Mouse (Mus musculus): Measurements from ENCODE around the gene Csmd2. TPM values are rescaled to one million over a fixed set of nuclear protein-coding genes. Genes with fewer than 3 reads are reported as not detected.

Gene Csmd2
- polyA plus RNA-seq, 1 experiment from 2014 or later = 0.09 TPM

DNA sequence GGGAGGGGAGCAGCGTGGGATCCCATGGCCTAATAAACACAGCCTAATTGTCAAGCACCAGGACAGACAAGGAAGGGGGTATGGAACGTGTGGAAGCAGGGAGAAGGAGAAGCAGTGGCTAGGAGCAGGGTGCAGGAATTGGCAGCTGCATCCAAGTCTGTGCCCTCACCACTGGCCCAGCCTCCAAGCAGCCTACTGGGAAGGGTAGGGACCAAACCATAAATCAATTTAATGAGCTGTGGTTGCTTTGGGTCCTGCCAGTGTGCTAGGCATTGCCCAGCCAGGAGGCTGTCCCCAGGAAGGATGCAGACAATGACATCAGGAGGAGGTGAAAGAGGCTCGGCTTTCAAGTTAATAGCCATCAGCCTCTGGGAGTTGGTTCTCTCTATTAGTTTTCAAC, 100.0 kb downstream of the Csmd2 start:
- no peak for ATAC-seq (ENCODE audit: low read depth)
- no peak overlapping the region for H3K9ac ChIP-seq (ENCODE audit: low read length)
- no peak overlapping the region for H3K4me2 ChIP-seq (ENCODE audit: low read depth, low read length)
- no peaks in the 10 kb centered on the region for H3K36me3 ChIP-seq (ENCODE audit: control insufficient read depth, insufficient read depth, low read length)
- no peaks in the 10 kb centered on the region for H3K9me3 ChIP-seq (ENCODE audit: control insufficient read depth, low read length)
- H3K4me3 ChIP-seq (ENCODE audit: low read length) = no peak overlapping the region
- H3K27ac ChIP-seq (ENCODE audit: low read length) = no peak overlapping the region
- no peaks in the 10 kb centered on the region for H3K27me3 ChIP-seq (ENCODE audit: control insufficient read depth, insufficient read depth, low read depth, low read length)
- 54% methylated on average over 3 of the region's 3 CpGs for WGBS
- H3K4me1 ChIP-seq (replicated peaks; ENCODE audit: control insufficient read depth, insufficient read depth, low read length) = no peaks in the 10 kb centered on the region

DNA sequence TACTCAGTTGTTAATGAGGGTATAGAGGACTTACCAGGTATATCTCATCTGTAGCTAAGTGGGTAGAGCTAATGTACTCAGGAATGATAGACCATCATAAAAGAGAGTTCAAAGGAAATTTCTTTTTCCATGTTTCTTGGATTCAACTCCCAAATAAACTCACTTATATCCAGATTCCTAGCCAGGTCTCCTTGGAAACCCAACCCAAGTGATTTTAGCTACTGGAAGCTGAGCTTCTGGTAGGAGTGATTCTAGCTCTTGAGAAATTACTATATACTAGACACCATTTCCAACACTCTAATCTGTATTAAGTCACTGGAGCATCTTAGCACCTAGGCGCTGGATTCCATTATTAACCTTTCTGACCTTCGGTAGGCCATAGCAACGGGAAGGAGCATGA, 100.6 kb downstream of the Csmd2 start:
- WGBS = 62% methylated on average over 3 of the region's 3 CpGs
- Histone ChIP-seq H3K4me2 (ENCODE audit: low read depth, low read length) (no peak overlapping the region), H3K27ac (ENCODE audit: low read length) (no peak overlapping the region), H3K4me1 (replicated peaks; ENCODE audit: control insufficient read depth, insufficient read depth, low read length) (no peaks in the 10 kb centered on the region), H3K4me3 (ENCODE audit: low read length) (no peak overlapping the region), H3K9ac (ENCODE audit: low read length) (no peak overlapping the region), H3K27me3 (ENCODE audit: control insufficient read depth, insufficient read depth, low read depth, low read length) (no peaks in the 10 kb centered on the region), H3K36me3 (ENCODE audit: control insufficient read depth, insufficient read depth, low read length) (no peaks in the 10 kb centered on the region), H3K9me3 (ENCODE audit: control insufficient read depth, low read length) (no peaks in the 10 kb centered on the region)
- no peak for ATAC-seq (ENCODE audit: low read depth)

DNA sequence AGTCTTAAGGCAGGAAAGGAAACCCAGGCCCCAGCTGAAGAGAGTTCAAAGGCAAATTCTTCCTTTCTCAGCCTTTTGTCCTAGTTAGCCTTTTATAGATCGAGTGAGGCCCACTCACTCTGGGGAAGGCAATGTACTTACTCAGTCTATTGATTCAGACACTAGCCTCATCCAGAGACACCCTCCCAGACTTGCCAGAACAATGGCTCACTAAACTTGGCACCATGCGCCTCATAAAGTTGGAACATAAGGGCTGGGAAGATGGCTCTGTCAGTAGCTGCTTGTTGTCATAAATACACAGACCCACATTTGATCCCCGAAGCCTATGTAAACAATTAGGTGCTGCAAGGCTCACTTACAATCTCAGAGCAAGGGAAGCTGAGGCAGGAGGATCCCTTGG, 104.3 kb downstream of the Csmd2 start:
- Histone ChIP-seq H3K36me3 (ENCODE audit: control insufficient read depth, insufficient read depth, low read length) (no peaks in the 10 kb centered on the region), H3K27me3 (ENCODE audit: control insufficient read depth, insufficient read depth, low read depth, low read length) (no peaks in the 10 kb centered on the region), H3K9me3 (ENCODE audit: control insufficient read depth, low read length) (no peaks in the 10 kb centered on the region), H3K4me1 (replicated peaks; ENCODE audit: control insufficient read depth, insufficient read depth, low read length) (no peaks in the 10 kb centered on the region), H3K27ac (ENCODE audit: low read length) (no peak overlapping the region), H3K9ac (ENCODE audit: low read length) (no peak overlapping the region), H3K4me2 (ENCODE audit: low read depth, low read length) (no peak overlapping the region), H3K4me3 (ENCODE audit: low read length) (no peak overlapping the region)
- WGBS = 69% methylated on average over 3 of the region's 3 CpGs
- ATAC-seq (ENCODE audit: low read depth) = no peak

DNA sequence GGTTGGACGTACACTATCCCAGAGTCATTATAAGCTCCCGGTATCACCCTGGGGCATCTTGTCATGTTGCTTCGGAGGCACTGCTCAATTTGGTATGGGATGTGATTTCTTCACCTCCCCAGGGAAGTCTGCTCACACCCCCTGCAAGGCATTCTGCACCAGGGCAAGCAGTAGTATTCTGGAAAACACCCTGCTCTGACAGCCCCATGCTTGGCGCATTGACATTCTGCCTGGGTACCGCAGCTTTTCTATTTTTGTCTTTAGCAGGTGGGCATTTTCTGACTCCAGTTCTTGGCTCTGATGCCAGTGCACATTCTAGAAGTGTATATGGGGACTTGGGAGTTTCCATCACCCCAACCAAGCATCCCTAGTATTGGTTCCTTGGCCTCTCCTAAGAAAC, 111.9 kb downstream of the Csmd2 start:
- no peak for ATAC-seq (ENCODE audit: low read depth)
- Histone ChIP-seq H3K4me2 (ENCODE audit: low read depth, low read length) (no peak overlapping the region), H3K36me3 (ENCODE audit: control insufficient read depth, insufficient read depth, low read length) (no peaks in the 10 kb centered on the region), H3K4me1 (replicated peaks; ENCODE audit: control insufficient read depth, insufficient read depth, low read length) (no peaks in the 10 kb centered on the region), H3K4me3 (ENCODE audit: low read length) (no peak overlapping the region), H3K9ac (ENCODE audit: low read length) (no peak overlapping the region), H3K27me3 (ENCODE audit: control insufficient read depth, insufficient read depth, low read depth, low read length) (no peaks in the 10 kb centered on the region), H3K27ac (ENCODE audit: low read length) (no peak overlapping the region), H3K9me3 (ENCODE audit: control insufficient read depth, low read length) (no peaks in the 10 kb centered on the region)
- 84% methylated on average over 5 of the region's 5 CpGs for WGBS

DNA sequence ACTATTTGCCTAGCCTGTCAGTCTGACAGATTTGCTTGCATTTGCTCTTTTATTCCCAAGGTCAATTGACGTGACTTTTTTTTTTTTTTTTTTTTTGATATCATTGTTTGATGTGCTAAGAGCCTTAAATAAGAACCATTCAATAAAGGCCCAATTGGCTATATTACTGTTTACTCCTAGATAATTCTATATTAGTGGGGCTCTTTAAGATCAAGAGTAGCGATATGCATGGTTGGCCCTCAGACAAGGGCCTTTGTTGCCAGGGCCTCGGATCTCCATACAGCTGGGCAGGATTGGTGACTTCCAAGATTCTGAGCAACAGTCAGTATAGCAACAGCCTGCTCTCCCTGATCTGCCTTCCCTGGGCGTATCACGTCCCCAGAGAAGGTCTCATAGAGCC, 112.9 kb downstream of the Csmd2 start:
- no peak; the same call in 1 of the 2 replicates for ATAC-seq (ENCODE audit: low read depth)
- H3K4me3 ChIP-seq (ENCODE audit: low read length) = no peak overlapping the region
- 54% methylated on average over 5 of the region's 5 CpGs for WGBS

DNA sequence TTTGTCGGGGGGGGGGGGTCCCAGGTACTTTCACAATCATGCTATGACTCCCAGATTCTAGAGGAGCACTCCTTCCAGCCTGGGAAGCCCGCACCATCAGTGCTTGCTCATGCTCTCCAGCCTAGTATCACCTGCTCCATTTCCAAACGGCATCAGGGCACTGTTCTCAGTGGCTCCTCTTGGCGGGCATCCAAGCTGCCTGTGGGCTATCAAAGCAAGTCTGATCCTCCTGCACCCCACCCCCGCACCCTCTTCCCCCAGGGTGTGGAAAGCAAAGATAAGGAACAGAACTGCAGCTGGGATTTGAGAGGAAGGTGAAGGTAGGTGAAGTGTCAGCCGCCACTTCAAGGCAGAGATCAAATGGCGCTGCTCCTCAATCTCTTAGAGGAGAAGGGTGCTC, 128.7 kb downstream of the Csmd2 start:
- H3K9me3 ChIP-seq (ENCODE audit: control insufficient read depth, low read length) = no peaks in the 10 kb centered on the region
- WGBS = 28% methylated on average over 7 of the region's 7 CpGs
- H3K4me2 ChIP-seq (ENCODE audit: low read depth, low read length) = no peak overlapping the region
- H3K36me3 ChIP-seq (ENCODE audit: control insufficient read depth, insufficient read depth, low read length) = no peaks in the 10 kb centered on the region
- no peak overlapping the region for H3K27ac ChIP-seq (ENCODE audit: low read length)
- no peak overlapping the region for H3K9ac ChIP-seq (ENCODE audit: low read length)
- no peaks in the 10 kb centered on the region for H3K4me1 ChIP-seq (replicated peaks; ENCODE audit: control insufficient read depth, insufficient read depth, low read length)
- no peak for ATAC-seq (ENCODE audit: low read depth)
- H3K27me3 ChIP-seq (ENCODE audit: control insufficient read depth, insufficient read depth, low read depth, low read length) = no peaks in the 10 kb centered on the region
- H3K4me3 ChIP-seq (ENCODE audit: low read length) = no peak overlapping the region

More for the DNA sequence above, 112.9 kb downstream of the Csmd2 start:
- no peaks in the 10 kb centered on the region for H3K9me3 ChIP-seq (ENCODE audit: control insufficient read depth, low read length)
- H3K9ac ChIP-seq (ENCODE audit: low read length) = no peak overlapping the region
- H3K27me3 ChIP-seq (ENCODE audit: control insufficient read depth, insufficient read depth, low read depth, low read length) = no peaks in the 10 kb centered on the region
- H3K36me3 ChIP-seq (ENCODE audit: control insufficient read depth, insufficient read depth, low read length) = no peaks in the 10 kb centered on the region
- no peak overlapping the region for H3K4me2 ChIP-seq (ENCODE audit: low read depth, low read length)
- H3K4me1 ChIP-seq (replicated peaks; ENCODE audit: control insufficient read depth, insufficient read depth, low read length) = no peaks in the 10 kb centered on the region
- H3K27ac ChIP-seq (ENCODE audit: low read length) = no peak overlapping the region

DNA sequence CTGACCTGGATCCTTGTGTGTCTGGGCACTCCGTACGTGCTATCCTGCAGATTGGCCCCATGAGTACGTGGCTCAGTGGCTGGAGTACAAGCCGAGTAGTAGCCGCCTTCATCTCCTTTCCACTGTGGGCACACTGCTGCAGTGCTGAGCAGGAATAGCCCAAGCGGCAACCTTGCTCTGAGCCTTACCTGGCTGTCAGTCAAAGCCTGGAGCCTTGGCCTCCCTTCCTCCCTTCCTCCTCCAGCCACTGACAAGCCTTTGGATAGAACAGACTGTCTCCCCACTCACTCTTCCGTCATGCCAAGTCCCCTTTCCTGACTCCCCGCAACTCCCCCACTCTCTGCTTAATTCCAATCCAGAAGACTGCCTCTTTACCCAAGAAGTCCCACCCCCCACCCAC, 135.6 kb downstream of the Csmd2 start:
- Histone ChIP-seq H3K4me2 (ENCODE audit: low read depth, low read length) (no peak overlapping the region), H3K27ac (ENCODE audit: low read length) (no peak overlapping the region), H3K27me3 (ENCODE audit: control insufficient read depth, insufficient read depth, low read depth, low read length) (no peaks in the 10 kb centered on the region), H3K36me3 (ENCODE audit: control insufficient read depth, insufficient read depth, low read length) (no peaks in the 10 kb centered on the region), H3K9ac (ENCODE audit: low read length) (no peak overlapping the region), H3K9me3 (ENCODE audit: control insufficient read depth, low read length) (peaks cover 6% of the 10 kb centered on the region), H3K4me1 (replicated peaks; ENCODE audit: control insufficient read depth, insufficient read depth, low read length) (no peaks in the 10 kb centered on the region), H3K4me3 (ENCODE audit: low read length) (no peak overlapping the region)
- WGBS = 49% methylated on average over 8 of the region's 8 CpGs
- ATAC-seq (ENCODE audit: low read depth) = no peak

DNA sequence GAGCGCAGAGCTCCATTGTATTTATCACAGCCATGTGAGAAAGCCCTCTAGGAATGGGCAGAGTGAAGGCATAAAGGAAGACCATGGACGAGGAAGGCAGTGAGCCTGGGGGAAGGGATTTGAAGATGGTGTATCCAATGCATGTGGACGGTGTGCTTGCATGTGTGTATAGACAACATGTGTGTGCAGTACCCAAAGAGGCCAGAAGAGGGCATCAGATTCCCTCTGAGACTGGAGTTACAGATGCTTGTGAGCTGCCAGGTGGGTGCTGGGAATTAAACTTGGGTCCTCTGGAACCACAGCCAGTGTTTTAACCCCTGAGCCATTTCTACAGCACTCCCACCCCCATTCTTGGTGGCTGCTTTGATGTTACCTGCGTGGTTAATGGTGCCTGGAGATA, 137.1 kb downstream of the Csmd2 start:
- Histone ChIP-seq H3K27ac (ENCODE audit: low read length) (no peak overlapping the region), H3K4me3 (ENCODE audit: low read length) (no peak overlapping the region), H3K9me3 (ENCODE audit: control insufficient read depth, low read length) (peaks cover 6% of the 10 kb centered on the region), H3K27me3 (ENCODE audit: control insufficient read depth, insufficient read depth, low read depth, low read length) (no peaks in the 10 kb centered on the region), H3K36me3 (ENCODE audit: control insufficient read depth, insufficient read depth, low read length) (no peaks in the 10 kb centered on the region), H3K4me2 (ENCODE audit: low read depth, low read length) (no peak overlapping the region), H3K9ac (ENCODE audit: low read length) (no peak overlapping the region), H3K4me1 (replicated peaks; ENCODE audit: control insufficient read depth, insufficient read depth, low read length) (no peaks in the 10 kb centered on the region)
- no peak for ATAC-seq (ENCODE audit: low read depth)
- 87% methylated on average over 4 of the region's 4 CpGs for WGBS

DNA sequence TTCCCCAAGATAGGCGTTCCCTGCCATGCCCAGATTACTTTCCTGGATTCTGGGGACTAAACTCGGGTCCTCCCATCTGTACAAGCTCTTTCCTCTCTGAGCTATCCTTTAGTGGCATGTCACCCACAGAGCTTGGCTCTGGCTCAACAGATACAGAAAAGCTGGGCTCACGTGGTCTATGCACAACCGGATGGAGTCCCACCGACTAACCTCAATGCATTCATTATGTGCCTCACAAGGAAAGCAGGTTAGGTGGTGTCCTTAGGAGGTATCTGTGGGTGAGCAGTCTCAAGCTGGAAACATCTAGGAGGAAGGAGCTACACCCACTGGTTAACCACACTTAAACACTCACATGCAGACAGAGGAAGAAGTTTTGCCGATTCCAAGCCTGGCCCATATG, 140.9 kb downstream of the Csmd2 start:
- peaks cover 8% of the 10 kb centered on the region for H3K9me3 ChIP-seq (ENCODE audit: control insufficient read depth, low read length)
- no peak overlapping the region for H3K4me2 ChIP-seq (ENCODE audit: low read depth, low read length)
- no peaks in the 10 kb centered on the region for H3K27me3 ChIP-seq (ENCODE audit: control insufficient read depth, insufficient read depth, low read depth, low read length)
- H3K36me3 ChIP-seq (ENCODE audit: control insufficient read depth, insufficient read depth, low read length) = no peaks in the 10 kb centered on the region
- no peak overlapping the region for H3K4me3 ChIP-seq (ENCODE audit: low read length)
- no peak overlapping the region for H3K9ac ChIP-seq (ENCODE audit: low read length)
- H3K4me1 ChIP-seq (replicated peaks; ENCODE audit: control insufficient read depth, insufficient read depth, low read length) = no peaks in the 10 kb centered on the region
- ATAC-seq (ENCODE audit: low read depth) = no peak
- WGBS = 63% methylated on average over 6 of the region's 6 CpGs
- H3K27ac ChIP-seq (ENCODE audit: low read length) = no peak overlapping the region

DNA sequence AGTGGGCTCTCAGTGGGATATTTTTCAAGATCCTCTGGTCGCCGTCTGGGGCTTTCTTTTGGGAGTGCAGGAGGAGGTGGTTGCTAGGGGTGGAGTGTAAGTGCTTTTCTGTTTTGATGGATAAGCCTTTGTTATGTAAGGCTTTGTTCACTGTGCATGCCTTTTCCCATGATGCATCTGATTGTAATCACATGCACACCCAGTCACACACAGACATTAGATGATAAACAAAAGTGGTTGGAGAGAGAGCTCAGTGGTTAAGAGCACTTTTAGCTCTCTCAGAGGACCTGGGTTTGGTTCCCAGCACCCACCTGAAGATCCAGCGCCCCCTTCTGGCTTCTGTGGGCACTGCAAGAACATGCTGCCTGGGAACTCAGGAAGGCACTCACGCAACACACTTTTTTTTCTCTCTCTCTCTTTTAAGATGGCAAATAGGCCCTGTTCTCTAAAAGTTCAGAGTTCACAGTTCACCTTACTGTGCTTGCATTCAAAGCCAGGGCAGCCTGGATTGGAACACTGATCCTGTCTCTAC, 143.0 kb downstream of the Csmd2 start:
- no peak overlapping the region for H3K4me2 ChIP-seq (ENCODE audit: low read depth, low read length)
- no peak overlapping the region for H3K27ac ChIP-seq (ENCODE audit: low read length)
- H3K4me1 ChIP-seq (replicated peaks; ENCODE audit: control insufficient read depth, insufficient read depth, low read length) = no peaks in the 10 kb centered on the region
- H3K9me3 ChIP-seq (ENCODE audit: control insufficient read depth, low read length) = 0 out of 2 replicates have a peak, but pooled peaks cover 2% of the 10 kb centered on the region
- H3K4me3 ChIP-seq (ENCODE audit: low read length) = no peak overlapping the region
- H3K36me3 ChIP-seq (ENCODE audit: control insufficient read depth, insufficient read depth, low read length) = no peaks in the 10 kb centered on the region
- no peak for ATAC-seq (ENCODE audit: low read depth)
- WGBS = 74% methylated on average over 4 of the region's 4 CpGs
- no peaks in the 10 kb centered on the region for H3K27me3 ChIP-seq (ENCODE audit: control insufficient read depth, insufficient read depth, low read depth, low read length)
- H3K9ac ChIP-seq (ENCODE audit: low read length) = no peak overlapping the region

All from lung, embryonic 16.5 days (tissue).